Mouse (Mus musculus): ENCODE data around the gene Olfr506.
"Not testable (repeated sequence)": the region's sequence is repeated elsewhere in the genome, so short reads cannot be mapped to it uniquely, and the experiment has no call there.

DNA sequence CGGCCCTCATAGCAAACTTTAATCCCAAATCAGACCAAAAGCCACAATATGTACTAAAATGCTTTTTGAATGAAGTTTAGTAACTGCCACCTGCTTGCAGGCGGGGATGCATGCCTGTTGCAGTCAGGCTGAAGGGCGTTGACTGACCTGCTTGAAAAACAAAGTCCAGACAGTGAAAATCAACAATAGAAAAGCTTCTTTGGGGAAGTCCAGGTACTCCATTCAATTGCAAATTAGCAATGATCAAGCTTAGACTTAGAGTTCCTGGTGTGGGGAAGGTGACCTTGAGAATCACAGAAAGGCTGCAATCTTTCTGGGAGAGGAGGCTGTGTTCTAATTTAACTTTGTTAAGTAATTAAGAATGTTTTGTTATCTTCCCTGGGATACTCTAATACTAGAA, 8.7 kb upstream of the Olfr506 start:
- not testable (repeated sequence) for TF ChIP-seq CTCF (IDR thresholded peaks at IDR 0.05; ENCODE audit: extremely low read depth, insufficient read depth, insufficient read length, insufficient replicate concordance); POLR2A (IDR thresholded peaks at IDR 0.05; ENCODE audit: low read depth, low read length)
